Mouse (Mus musculus) hindbrain, embryonic 11.5 days (tissue): ENCODE measurements at regions not wholly inside any gene's neighbourhood (a gene's known extent, or its start where the extent isn't known, plus 50 kb on each side); places are given as distances from the start of the nearest gene placed in this dataset.

Source experiments
- ATAC-seq: fragments of 200-750 bp; cut with Nextera tagmentation; 2 replicates; pipeline ENCODE4 v1.8.0; 2017; ENCODE audit warnings: mild to moderate bottlenecking, moderate TSS enrichment, moderate library complexity; ENCODE audit not compliant: low FRiP score
- DNase-seq: peaks from one replicate; pipeline ENCODE4 v3.0.0-alpha.2; 2015; ENCODE audit warnings: low spot score
- H3K27ac ChIP-seq: fragments of 300-500 bp; sonication (generic); 2 replicates; pipeline ENCODE4 v1.5.1; 2014; ENCODE audit warnings: mild to moderate bottlenecking, low read depth, low read length
- H3K27me3 ChIP-seq: fragments of 300-500 bp; sonication (generic); 2 replicates; pipeline ENCODE4 v1.6.1; 2014; ENCODE audit warnings: mild to moderate bottlenecking, low read length, moderate library complexity, mixed read lengths; ENCODE audit not compliant: control insufficient read depth, insufficient read depth
- H3K36me3 ChIP-seq: fragments of 300-500 bp; sonication (generic); 2 replicates; pipeline ENCODE4 v1.6.1; 2014; ENCODE audit warnings: mild to moderate bottlenecking, low read length, moderate library complexity, mixed read lengths; ENCODE audit not compliant: control insufficient read depth, insufficient read depth
- H3K4me1 ChIP-seq: fragments of 300-500 bp; sonication (generic); replicated peaks from 2 replicates; pipeline ENCODE4 v1.6.1; 2014; ENCODE audit warnings: low read length, mixed read lengths; ENCODE audit not compliant: control insufficient read depth, insufficient read depth
- H3K4me2 ChIP-seq: fragments of 300-500 bp; sonication (generic); replicated peaks from 2 replicates; pipeline ENCODE4 v1.6.1; 2014; ENCODE audit warnings: mild to moderate bottlenecking, low read depth, low read length
- H3K4me3 ChIP-seq: fragments of 300-500 bp; sonication (generic); 2 replicates; pipeline ENCODE4 v1.5.1; 2014; ENCODE audit warnings: low read depth, low read length
- H3K9ac ChIP-seq: fragments of 300-500 bp; sonication (generic); 2 replicates; pipeline ENCODE4 v1.6.1; 2014; ENCODE audit warnings: low read depth, low read length
- H3K9me3 ChIP-seq: fragments of 300-500 bp; sonication (generic); 2 replicates; pipeline ENCODE4 v1.6.1; 2016; ENCODE audit warnings: low read length; ENCODE audit not compliant: control insufficient read depth
- WGBS: fragments of 180-500 bp; shearing (Covaris S2); extraction: QIAGEN DNeasy Blood & Tissue Kit; methylation state at CpG from one replicate; pipeline ENCODE4 v1.1.7; 2014; 5-methylcytosine and 5-hydroxymethylcytosine counted together

GRCm38 (mm10) chr3:114627103-114627502 lies 276.8 kb upstream of the Olfm3 start:
- DNase-seq, result no peak
- ATAC-seq, result peak; percentile 43; the same call in 1 of the 2 replicates
- WGBS, result 72% methylated on average over 2 of the region's 2 CpGs
- H3K4me2 ChIP-seq, result no peak overlapping the region
- no peaks in the 10 kb centered on the region for H3K4me1 ChIP-seq
- H3K4me3 ChIP-seq, result no peak overlapping the region
- H3K27me3 ChIP-seq, result no peaks in the 10 kb centered on the region
- no peak overlapping the region for H3K9ac ChIP-seq
- H3K9me3 ChIP-seq, result no peaks in the 10 kb centered on the region
- H3K36me3 ChIP-seq, result no peaks in the 10 kb centered on the region
- no peak overlapping the region for H3K27ac ChIP-seq

GRCm38 (mm10) chr3:114635362-114635761 lies 268.5 kb upstream of the Olfm3 start:
- no peaks in the 10 kb centered on the region for H3K4me1 ChIP-seq
- WGBS, result 90% methylated on average over 2 of the region's 2 CpGs
- ATAC-seq, result no peak
- no peaks in the 10 kb centered on the region for H3K9me3 ChIP-seq
- no peaks in the 10 kb centered on the region for H3K36me3 ChIP-seq
- no peak for DNase-seq
- H3K27ac ChIP-seq, result no peak overlapping the region
- H3K9ac ChIP-seq, result no peak overlapping the region
- no peak overlapping the region for H3K4me2 ChIP-seq
- no peaks in the 10 kb centered on the region for H3K27me3 ChIP-seq
- no peak overlapping the region for H3K4me3 ChIP-seq

DNA sequence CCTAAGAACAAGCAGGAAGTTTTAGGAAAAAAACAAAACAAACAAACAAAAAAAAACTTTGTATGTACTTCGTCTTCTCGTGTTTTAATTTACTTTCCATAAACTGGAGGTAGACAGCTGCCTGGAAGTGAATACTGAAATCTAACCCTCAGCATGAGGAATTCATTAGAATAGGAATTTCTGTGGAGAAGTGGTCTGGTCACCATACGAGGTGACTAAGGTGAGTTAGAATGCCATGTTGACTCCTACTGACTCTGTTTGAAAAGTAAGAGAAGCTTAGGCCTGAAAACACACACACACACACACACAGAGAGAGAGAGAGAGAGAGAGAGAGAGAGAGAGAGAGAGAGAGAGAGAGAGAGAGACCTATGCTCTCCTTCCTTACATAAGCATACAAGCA lies 255.9 kb upstream of the Olfm3 start:
- no peak for DNase-seq
- H3K4me3 ChIP-seq, result no peak overlapping the region
- no peak overlapping the region for H3K9ac ChIP-seq
- H3K36me3 ChIP-seq, result no peaks in the 10 kb centered on the region
- H3K9me3 ChIP-seq, result no peaks in the 10 kb centered on the region
- WGBS, result 60% methylated on average over 3 of the region's 3 CpGs
- no peaks in the 10 kb centered on the region for H3K4me1 ChIP-seq
- H3K27ac ChIP-seq, result no peak overlapping the region
- no peak overlapping the region for H3K4me2 ChIP-seq
- no peaks in the 10 kb centered on the region for H3K27me3 ChIP-seq
- no peak for ATAC-seq

DNA sequence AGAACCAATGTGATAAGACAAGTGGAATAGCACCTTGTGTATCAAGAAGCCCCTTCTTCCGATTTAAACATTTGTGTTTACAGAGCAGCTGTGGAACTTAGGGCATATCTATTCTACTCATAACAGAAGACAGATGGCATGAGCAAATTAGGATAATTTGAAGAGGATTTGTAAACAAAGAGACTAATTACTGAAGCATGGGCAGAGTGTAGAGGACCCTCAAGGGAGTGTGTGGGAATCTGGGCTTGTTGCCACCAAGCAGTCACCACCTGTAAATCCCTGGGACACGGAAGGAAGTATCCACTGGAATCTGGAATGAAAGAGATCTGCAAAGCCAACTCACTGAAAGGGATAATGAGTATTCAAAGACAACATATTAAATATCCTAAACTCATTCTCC lies 205.9 kb upstream of the Olfm3 start:
- Histone ChIP-seq H3K4me2 (no peak overlapping the region), H3K9me3 (no peaks in the 10 kb centered on the region), H3K4me1 (no peaks in the 10 kb centered on the region), H3K9ac (no peak overlapping the region), H3K27me3 (no peaks in the 10 kb centered on the region), H3K36me3 (no peaks in the 10 kb centered on the region), H3K27ac (no peak overlapping the region), H3K4me3 (no peak overlapping the region)
- no peak for DNase-seq
- WGBS, result 89% methylated on average over 2 of the region's 2 CpGs
- ATAC-seq, result no peak

DNA sequence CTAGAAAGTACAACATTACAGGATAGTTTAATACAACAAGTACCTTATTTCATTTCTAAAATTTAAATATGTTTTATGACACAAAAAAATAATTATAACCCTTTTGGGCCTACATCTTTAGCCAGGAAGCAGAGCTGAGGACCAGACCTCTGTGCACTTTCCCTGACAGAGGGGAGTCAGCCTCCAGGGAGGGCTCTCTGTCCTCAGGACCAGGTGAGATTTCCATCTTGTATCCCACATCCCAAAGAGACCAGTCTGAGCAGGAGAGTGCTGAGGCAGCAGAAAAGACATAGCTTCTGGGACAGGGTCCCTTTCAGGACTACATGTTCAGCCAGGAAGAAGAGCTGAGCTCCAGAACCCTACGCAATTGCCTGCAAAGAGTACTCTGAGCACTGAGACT lies 178.7 kb upstream of the Olfm3 start:
- Histone ChIP-seq H3K4me2 (no peak overlapping the region), H3K4me1 (no peaks in the 10 kb centered on the region), H3K9me3 (no peaks in the 10 kb centered on the region), H3K4me3 (no peak overlapping the region), H3K27ac (no peak overlapping the region), H3K36me3 (no peaks in the 10 kb centered on the region), H3K27me3 (no peaks in the 10 kb centered on the region), H3K9ac (no peak overlapping the region)
- ATAC-seq (no peak), DNase-seq (no peak)
- WGBS, result 91% methylated on average over 1 of the region's 1 CpGs

DNA sequence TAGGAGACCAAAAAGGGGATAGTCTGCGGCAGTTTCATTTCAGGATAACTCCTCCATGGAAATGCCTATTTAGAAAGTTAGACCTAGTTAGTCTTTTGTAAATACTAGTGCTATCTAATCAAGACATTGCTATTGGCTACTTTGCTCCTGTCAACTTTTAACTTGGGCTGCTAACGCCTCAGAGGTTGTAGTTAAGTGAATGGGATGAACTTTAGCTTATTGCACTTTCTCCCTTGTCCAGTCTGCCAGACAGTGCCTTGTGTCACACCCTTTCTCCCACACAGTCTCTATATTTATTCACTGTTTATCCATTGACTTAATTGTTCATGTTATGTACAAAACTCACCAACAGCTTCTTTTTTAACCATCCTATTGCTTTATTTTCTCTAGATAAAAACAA lies 167.5 kb upstream of the Olfm3 start:
- no peaks in the 10 kb centered on the region for H3K36me3 ChIP-seq
- no peak for DNase-seq
- H3K9ac ChIP-seq, result no peak overlapping the region
- H3K4me1 ChIP-seq, result no peaks in the 10 kb centered on the region
- ATAC-seq, result no peak
- WGBS, result 83% methylated on average over 2 of the region's 2 CpGs
- no peak overlapping the region for H3K4me3 ChIP-seq
- no peaks in the 10 kb centered on the region for H3K9me3 ChIP-seq
- no peak overlapping the region for H3K4me2 ChIP-seq
- no peaks in the 10 kb centered on the region for H3K27me3 ChIP-seq
- H3K27ac ChIP-seq, result no peak overlapping the region

GRCm38 (mm10) chr3:114744206-114744605 lies 159.7 kb upstream of the Olfm3 start:
- no peak for ATAC-seq
- no peaks in the 10 kb centered on the region for H3K4me1 ChIP-seq
- H3K9ac ChIP-seq, result no peak overlapping the region
- H3K27ac ChIP-seq, result no peak overlapping the region
- no peaks in the 10 kb centered on the region for H3K9me3 ChIP-seq
- no peaks in the 10 kb centered on the region for H3K36me3 ChIP-seq
- 94% methylated on average over 1 of the region's 1 CpGs for WGBS
- no peaks in the 10 kb centered on the region for H3K27me3 ChIP-seq
- H3K4me2 ChIP-seq, result no peak overlapping the region
- DNase-seq, result no peak
- no peak overlapping the region for H3K4me3 ChIP-seq

- ATAC-seq (no peak), DNase-seq (no peak)
- H3K36me3 ChIP-seq, result no peaks in the 10 kb centered on the region
- H3K27me3 ChIP-seq, result no peaks in the 10 kb centered on the region
- H3K9ac ChIP-seq, result no peak overlapping the region
- no peaks in the 10 kb centered on the region for H3K4me1 ChIP-seq
- H3K9me3 ChIP-seq, result no peaks in the 10 kb centered on the region
- no peak overlapping the region for H3K27ac ChIP-seq
- no peak overlapping the region for H3K4me3 ChIP-seq
- no peak overlapping the region for H3K4me2 ChIP-seq
These were observed 158.7 kb upstream of the Olfm3 start for GRCm38 (mm10) chr3:114745131-114745530.

DNA sequence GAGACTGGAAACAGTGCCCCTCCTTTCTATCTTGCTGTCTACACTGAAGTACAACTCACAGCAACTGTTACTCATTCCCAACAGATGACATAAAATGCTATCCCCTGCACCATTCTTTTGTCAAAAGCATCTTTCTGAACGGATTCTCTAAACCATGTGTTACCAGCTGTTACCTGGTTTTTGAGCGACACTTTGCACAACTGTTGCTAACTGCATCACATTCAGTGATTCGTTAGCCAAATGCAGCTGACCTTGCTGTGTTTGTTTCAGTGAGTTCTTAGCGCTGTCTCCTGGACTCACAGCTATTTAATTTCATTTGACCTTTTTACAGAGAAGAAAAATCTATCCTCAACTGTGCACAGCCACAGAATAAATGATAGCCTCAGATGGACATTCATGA lies 146.6 kb upstream of the Olfm3 start:
- no peaks in the 10 kb centered on the region for H3K36me3 ChIP-seq
- H3K9me3 ChIP-seq, result no peaks in the 10 kb centered on the region
- no peak overlapping the region for H3K4me3 ChIP-seq
- H3K27ac ChIP-seq, result no peak overlapping the region
- no peaks in the 10 kb centered on the region for H3K27me3 ChIP-seq
- no peak overlapping the region for H3K9ac ChIP-seq
- H3K4me1 ChIP-seq, result no peaks in the 10 kb centered on the region
- no peak for DNase-seq
- no peak for ATAC-seq
- no peak overlapping the region for H3K4me2 ChIP-seq
- 81% methylated on average over 4 of the region's 4 CpGs for WGBS
